Mouse (Mus musculus): ENCODE results near the gene Syngr1.
A peak's percentile ranks its signal among the peaks of the same experiment; 100 is the strongest.

The Syngr1 gene

DNA sequence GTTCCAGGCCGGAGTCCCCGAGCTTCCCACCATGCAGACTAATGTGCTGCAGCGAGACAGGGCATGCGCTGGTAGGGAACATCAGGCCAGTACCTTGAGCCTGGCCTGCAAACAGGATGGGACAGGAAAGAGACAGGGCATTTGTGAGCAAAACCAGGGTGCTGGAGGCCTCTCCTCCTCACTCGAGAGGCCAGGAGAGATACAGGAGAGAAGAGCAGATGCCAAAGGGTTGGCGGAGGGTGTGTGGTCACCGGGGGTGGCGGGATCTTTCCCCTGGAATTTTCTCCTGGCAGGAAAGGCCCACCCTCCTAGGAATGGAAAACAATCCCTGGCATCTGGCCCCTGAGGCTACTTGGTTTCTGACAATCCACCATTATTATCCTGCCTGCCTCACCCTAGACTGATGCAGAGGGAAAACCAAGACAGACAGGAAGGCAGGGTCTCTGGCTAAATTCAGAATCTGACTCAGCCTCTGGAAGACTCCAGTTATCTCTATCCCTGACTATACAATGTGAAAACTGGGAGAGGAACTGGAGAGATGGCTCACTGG is 21.0 kb upstream of the Syngr1 start:
- DNase-seq (ENCODE audit: low read depth): peak; percentile 67

DNA sequence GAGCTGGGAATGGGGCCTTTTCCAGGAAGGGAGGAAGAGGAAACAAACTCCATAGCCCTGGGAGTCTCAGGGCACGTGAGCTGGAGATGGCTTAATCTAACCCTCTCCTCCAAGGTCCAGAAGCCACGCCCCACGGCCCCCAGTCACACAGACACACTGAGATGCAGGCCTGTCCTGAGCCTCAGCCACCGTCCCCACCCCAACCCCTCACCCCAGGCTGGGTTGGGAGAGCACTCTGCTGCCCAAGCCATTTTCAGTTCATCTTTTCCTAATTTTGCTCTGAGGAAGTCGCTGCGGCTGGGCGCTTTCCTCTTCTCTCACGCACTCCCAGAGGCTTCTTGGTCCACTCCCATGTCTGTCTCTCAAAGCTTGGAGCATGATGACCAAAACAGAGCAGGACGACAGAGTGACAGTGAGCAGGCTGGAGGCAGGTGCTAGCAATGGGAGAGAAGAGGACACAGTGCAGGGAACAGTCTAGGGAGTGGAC is 19.1 kb upstream of the Syngr1 start:
- no peak for DNase-seq (ENCODE audit: low read depth)

DNA sequence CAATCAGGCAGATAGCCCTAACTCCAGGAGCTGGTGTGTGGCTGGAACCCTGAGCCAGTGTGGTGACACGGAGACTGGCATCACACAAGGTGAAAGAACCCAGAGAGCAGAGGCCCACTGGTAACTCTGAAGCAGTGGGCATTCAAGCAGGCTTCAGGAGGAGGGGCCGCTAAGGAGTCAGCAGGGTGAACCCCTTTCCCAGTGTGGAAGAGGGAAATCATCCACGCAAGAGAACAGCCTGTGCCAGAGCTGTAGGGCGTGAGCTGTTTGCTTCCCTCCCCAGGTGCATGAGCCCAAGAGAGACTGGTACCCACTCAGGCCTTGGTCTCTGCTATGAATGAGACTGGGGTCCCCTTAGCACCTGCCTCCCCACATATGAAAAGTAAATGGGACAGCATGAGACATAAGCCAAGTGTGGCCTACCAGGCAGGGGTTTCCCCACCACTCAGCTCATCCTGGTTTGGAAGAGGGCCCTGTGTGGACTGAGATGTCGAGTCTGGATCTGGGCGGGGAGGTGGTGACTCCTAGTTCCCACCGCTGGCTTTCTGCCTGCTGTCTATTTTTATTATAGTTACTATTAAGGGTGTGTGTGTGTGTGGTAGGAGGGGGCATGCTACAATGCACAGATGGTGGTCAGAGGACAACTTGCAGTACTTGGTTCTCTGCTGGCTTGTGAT is 18.4 kb upstream of the Syngr1 start:
- peak; percentile 52 for DNase-seq (ENCODE audit: low read depth)

DNA sequence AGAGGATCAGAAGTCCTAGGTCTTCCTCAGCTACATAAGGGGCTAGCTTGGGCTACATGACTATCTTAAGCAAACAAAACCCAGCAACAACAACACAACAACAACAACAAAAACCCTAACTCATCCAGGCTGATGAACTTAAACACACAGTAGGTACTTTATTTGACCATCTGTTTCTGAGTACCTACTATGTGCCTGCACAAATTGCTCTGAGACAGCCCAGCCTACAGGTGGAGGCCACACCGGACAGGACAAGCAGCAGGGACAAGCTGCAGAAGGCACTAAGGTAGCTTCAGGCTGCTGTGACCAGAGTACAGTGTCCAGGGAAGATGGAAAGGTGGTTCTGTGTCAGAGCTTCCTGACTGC is 17.9 kb upstream of the Syngr1 start:
- DNase-seq (ENCODE audit: low read depth): no peak

DNA sequence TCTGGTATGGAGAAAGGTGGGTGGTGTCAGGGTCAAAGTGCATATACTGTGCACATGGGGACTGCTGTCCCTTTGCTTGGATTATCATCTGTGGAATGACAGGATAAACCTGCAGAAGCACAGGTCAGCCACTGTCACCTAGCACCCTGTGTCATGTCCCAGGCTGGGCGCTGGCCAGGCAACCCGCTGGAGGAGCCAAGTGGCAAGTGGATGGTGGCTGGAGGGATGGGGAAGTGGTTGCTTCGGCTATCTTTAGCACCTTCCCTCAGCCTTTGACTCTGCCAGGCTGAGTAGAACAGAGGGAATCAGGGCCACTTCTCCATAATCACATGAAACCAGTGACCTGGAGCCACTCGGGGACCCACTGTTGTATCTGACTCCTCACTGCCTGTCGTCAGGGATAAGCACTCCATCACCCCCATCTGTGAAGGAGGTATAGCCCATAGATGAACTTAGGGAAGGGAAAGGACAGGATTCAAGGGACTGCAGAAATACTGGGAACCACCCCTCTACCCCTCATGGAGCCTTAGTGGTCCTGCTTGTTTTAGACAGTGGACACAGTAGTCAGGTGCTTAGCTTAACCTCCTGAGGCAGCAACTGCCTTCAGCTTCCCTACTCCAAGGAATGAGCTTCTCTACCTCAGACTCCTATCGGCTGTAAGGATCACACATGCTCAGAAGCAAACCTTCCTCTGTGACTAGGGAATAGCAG is 16.3 kb upstream of the Syngr1 start:
- no peak for DNase-seq (ENCODE audit: low read depth)

DNA sequence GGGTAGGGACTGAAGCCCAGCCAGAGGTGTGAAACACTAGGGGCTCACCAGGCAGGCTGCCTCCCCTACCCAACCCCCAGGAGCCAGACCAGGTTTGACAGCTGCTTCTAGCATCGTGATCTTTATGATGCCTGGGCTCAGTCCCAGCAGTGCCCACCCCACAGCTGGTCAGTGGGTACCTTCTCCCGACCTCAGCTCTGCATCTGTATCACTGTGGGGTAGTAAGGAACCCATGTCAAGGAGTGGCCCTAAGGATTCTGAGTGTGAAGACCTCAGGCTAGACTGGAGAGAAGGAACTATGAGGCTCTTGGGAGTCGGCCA is 15.8 kb upstream of the Syngr1 start:
- no peak for DNase-seq (ENCODE audit: low read depth)

DNA sequence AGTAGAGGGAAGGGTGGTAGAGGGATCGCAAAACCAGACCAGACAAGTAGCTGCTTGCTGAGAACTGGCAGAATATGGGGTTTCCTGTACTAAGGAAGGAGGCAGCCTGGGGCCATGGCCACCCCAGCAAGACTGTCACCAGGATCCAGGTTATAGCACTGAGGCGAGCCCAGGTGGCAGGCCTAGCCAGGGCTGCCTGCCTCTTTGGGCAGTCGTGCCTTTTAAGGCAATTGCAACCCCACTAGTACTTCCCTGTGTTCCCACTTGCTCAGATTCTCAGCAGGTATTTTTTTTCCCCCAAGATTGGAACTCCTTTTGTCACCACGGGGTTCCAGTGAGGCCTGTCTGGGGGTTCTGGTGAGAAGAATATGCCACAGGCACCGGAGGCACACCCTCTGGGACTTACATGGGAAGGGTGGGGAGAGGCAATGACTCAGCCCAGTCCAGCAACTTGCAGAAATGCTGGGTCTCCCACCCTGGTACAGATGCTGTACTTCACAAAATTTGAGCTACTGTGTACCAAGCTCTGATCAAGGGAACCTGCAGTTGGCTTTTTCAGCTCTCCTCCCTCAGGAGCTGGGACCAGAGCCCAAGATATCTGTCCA is 15.3 kb upstream of the Syngr1 start:
- DNase-seq (ENCODE audit: low read depth): peak; percentile 48

DNA sequence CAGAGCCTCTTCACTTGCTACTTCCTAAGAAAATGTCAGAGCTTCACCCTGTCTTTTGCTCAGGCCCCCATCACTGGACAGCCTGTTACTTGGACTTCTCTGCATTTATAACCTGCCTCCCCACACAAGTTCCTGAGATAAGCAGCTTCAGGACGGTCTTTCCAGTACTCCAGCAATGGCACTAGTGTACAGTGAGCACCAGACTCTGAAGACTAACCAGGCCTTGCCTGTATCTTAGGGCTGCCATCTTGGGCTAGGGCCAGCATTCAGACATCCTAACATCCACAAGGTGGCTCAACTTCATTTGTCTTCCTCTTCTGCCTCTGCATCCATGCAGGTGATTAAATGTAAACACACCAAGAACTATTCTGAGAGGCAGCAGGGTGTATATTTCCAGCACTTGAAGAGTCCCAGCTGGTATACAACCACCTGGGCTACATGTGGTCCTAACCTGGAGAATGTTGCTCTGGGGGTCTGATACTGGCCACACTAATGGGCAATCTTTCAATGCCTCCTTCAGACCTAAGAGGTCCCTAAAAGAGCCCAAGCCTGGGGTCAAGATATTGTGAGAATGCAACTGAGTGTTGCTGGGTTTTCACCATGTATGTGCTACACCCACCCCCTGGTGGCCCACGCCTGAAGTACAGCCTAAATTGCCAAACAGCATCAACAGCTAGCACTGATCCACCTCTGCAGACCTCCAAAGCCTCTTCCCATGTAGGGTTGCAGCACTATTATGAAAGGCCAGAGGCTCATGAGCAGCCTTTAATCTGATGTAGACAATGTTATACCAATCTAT is 14.6 kb upstream of the Syngr1 start:
- peak; percentile 85 for DNase-seq (ENCODE audit: low read depth)

DNA sequence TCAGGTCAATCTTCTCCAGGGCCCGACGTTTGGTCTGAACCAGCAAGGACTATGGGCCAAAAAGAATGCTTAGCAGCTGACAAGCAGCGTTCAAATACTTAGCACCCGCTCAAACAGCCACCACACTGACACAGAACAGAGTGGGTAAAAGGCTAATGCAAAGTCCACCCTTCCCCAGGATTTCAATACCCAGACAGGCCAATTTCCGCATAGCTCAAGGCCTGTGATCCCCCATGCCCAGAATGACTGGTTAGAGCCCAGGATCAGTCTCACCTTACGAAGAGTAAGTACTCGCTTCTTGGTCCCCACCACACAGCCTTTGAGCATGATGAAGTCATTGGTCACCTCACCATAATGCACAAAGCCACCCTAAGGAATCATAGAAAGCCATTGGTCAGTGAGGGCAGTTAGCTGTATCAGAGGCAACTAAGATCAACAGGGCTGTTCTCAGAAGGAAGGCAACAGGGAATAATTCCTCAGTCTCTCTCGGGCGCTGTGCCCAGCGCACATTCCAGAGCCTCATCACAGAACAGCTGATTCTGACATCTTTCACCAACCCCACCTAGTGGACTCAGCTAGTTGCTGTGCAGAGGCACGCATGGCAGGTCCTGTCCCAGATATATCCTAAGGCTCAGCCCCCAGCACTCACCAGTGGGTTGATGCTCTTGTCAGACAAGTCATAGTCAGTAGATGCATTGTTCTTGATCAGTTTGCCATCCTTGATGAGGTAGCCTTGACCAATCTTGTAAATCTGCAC is 12.9 kb upstream of the Syngr1 start:
- peak; percentile 77 for DNase-seq (ENCODE audit: low read depth)

DNA sequence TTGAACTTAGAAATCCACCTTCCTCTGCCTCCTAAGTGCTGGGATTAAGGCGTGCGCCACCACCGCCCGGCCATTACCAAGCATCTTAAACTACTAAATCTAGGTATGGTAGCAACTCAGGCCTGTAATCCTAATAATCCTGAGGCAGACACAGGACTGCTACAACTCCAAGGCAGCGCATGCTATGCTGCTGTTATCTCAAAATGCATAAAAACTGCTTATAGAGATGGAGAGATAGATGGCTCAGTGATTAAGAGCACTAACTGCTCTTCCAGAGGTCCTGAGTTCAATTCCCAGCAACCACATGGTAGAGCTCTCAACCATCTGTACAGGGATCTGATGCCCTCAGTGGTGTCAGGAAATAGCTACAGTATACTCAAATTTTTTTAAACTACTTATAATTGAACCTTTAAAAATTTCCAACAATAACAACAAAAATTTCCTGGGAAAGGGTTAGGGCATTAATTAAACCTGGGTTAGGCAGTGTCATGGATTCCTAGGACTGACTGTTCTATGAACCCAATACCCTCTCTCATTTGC is 11.9 kb upstream of the Syngr1 start:
- no peak for DNase-seq (ENCODE audit: low read depth)

DNA sequence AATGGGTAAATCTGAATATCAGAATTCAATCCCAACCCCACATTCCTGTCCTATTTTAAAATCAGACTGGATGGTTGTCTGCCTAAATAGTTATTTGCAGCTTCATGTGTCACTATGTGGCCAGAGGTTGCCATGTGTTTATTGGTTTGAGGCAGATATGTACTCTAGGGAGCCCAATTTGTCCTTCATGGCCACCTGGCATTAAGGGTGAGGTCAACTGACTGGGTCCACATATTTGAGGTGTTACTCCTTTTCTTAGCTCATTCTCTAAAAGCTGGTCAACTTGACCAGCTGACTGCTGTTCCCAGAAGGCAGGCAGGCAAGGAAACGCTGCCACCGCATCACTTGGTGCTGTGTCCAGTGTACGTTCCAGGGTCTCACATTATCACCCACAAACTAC is 11.2 kb upstream of the Syngr1 start:
- DNase-seq (ENCODE audit: low read depth): no peak

DNA sequence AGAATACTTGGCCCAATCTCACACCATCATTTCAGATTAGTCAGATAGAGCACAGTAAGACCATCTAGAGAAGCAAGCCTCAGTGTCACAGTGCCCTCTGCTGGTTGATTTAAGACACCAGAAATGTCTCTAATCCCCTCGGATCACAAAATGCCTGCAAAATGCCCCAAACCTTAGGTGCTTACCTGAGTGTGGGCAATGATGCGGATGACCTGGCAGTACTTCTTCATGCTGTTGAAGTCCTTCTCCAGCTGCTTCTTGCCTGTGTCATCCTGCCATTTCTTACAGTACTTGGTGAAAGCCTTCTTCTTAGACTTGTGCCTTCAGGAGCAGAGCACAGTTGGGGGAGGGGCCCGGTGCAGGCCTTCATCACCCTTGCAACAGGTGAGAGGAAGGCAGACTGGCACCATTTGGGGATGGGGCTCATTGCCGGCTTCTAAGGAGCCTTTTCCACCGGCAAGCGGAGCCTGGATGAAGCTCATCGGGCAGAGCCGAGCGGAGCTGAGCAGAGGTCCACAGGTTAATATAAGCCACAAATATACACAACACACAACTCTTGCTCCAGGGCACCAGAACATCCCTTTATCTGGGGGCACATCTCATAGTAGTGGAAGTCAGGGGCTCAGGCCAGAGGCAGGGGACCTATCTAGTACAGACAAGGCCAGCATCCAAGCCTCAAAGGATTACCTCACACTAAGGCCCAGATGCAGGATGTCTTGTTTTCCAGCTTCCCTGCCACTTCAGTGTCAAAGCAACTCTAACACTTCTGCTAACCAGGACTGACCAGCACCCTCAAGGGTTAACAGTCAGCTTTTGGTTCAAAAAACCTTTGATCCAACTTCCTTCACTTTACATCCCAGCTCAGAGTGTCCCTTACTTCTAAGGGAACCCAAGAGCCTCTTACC is 10.2 kb upstream of the Syngr1 start:
- peak; percentile 74 for DNase-seq (ENCODE audit: low read depth)

DNA sequence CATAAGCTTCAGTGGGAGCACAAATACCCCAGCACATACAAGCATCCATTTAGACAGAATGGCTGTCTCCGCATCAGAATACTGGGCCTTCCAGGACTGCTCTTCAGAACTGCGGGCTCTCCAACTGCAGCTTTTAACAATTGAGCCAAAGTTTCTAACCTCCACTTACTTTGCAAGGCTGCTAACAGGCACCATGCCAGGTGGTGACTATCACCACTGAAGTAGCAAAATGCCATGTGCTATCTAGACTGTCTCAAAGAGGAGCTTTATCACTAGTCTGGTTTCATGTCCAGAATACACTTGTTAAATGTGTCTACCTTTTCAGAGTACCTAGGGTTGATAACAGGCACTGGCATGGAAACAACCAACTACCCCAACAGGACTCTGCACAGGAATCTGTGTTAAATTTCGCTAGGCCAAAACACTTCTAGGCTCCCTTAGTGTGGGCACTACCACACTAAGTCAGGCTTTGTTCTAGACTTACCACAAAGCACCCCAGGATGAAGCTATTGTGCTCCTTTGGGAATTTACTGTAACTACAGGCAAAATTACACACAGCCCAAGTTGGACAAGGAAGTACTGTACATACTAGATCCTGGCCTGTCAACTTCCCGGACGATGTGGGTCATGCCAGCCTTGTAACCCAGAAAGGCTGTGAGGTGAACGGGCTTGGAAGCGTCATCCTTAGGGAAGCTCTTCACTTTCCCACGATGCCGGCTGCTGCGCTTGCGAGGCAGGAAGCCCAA is 9.2 kb upstream of the Syngr1 start:
- DNase-seq (ENCODE audit: low read depth): peak; percentile 79

DNA sequence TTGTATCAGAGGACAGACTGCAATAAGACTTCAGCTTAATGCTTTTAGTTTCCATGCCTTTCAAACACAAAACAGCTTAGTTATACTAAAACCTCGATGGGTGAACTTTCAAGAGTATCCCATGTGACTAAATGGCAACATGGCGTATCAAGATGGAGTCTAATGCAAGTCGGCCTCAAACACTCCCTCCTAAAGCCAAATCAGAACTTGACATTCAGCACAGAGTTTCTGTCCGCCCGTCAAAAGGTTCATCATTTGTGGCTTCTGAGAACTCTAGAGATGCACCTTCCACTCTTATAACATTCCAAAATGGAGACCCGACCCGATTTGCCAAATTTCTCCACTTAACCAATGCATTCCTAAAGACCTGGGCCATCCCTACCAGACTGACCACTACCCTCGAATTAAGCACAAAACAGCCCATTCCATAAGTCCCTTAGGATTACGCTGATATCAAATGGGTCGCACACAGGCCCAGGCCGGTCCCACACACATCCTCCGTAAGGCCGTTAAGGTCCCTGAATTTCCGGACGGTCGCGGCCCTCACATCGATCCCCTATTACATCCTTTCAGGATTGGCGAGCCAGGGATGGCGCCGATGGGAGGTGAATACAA is 8.4 kb upstream of the Syngr1 start:
- peak; percentile 59 for DNase-seq (ENCODE audit: low read depth)

DNA sequence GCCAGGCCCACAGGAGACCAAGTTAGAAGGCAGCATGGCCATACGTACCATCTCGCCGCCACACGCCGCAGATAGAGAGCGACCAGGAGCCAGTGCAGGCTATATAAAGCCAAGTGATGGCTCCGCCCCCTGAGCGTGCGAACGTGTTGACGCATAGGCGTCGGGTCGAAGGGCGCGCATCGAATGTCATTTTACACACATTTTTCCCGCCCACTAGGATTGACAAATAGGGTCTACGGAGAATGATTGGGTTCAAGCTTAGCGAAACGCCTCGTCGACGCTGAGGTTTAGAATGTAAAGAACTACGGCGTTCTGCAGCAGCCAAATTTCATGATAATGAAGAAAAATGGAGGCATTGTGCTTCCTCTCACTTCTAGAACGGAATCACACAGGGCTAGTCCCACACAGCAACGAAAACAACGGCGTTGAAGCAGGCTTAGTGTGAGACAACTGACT is 7.8 kb upstream of the Syngr1 start:
- DNase-seq (ENCODE audit: low read depth): peak; percentile 100

DNA sequence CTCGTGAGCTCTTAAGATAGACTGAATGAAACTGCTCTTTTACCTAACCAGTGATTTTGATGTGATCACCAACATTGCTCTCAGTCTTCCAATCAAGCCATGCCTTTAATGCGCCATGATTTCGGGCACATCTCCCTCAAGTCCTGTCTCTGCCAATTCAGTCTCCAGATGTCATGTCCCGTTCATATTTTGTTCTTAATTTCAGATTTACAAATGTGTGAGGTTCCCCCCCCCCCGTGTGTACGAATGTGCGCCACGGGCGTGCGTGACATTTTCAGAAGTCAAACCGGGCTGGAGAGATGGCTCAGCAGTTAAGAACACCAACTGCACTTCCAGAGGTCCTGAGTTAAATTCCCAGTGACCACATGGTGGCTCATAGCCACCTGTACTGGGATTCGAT is 7.4 kb upstream of the Syngr1 start:
- DNase-seq (ENCODE audit: low read depth): no peak

DNA sequence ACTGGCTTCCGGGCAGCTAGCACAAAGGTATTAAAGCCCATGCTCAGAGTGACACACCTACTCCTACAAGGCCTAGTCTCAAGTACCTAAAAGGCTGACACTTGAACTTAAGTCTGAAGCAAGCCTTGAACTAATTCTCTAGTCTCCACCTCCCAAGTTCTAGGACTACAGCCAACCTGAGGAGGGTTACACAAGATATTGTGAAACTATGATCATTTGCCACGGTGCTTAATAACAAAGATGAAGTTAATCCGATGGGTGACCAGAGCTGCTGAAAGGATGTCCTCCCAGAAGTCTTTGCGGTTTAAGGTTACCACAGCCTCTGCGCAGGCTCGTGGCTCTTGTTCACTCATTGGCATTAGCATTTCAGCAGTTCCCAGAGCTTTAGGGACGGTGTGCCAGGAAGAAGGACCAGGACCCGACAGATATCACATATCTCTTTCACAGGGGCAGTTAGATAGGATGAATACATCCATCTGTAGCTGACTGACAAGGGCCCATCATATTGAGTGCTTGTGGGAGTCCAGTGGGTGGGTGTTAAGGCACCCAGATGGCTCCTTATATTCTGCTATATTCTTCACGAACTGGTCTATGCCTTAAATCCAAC is 3.6 kb upstream of the Syngr1 start:
- DNase-seq (ENCODE audit: low read depth): peak; percentile 67

DNA sequence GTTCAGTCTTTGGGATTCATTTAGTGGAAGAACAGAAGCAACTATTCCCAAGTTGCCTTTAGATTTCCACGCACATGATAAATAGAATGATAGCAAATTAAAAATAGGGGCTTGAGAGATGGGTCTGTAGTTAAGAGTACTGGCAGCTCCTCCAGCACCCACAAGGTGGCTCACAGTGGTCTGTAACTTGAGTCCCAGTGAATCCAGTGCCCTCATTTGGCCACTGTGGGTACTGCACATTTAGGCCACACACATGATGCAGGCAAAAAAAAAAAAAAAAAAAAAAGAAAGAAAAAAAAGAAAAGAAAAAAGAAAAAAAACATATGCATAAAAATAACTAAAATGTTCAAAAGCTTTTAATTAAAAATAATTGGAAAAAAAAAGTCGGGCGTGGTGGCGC is 2.5 kb upstream of the Syngr1 start:
- DNase-seq (ENCODE audit: low read depth): peak; percentile 98

DNA sequence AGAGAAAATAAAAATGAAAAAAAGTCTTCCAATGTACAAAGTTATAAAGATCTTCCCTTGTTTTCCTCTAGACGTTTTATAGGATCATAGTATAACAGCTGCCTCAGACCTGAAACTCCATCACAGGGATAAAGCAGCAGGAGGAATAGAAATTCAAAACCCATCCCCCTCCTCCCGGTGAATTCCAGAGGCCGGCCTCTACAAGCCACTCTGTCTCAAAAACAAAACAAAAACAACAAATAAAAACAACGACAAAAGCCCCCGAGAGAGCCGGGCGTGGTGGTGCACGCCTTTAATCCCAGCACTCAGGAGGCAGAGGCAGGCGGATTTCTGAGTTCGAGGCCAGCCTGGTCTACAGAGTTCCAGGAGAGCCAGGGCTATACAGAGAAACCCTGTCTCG is 979 bp upstream of the Syngr1 start:
- no peak for DNase-seq (ENCODE audit: low read depth)
